Mouse (Mus musculus) brain, embryonic 14.5 days (tissue): Measurements from ENCODE around the gene Dynll1.

Experiments
- CTCF ChIP-seq: fragments of 200-500 bp; IDR thresholded peaks from 2 replicates; pipeline ENCODE4 v1.5.1; 2012; ENCODE audit warnings: inconsistent platforms, mild to moderate bottlenecking, moderate library complexity, borderline replicate concordance; ENCODE audit not compliant: insufficient read depth, insufficient read length; ENCODE audit errors: extremely low read depth
- POLR2A ChIP-seq: fragments of 200-500 bp; IDR thresholded peaks from 2 replicates; pipeline ENCODE4 v1.6.1; 2012; ENCODE audit warnings: mild to moderate bottlenecking, inconsistent platforms, borderline replicate concordance; ENCODE audit not compliant: poor library complexity, insufficient read depth, insufficient read length, severe bottlenecking; ENCODE audit errors: extremely low read depth

DNA sequence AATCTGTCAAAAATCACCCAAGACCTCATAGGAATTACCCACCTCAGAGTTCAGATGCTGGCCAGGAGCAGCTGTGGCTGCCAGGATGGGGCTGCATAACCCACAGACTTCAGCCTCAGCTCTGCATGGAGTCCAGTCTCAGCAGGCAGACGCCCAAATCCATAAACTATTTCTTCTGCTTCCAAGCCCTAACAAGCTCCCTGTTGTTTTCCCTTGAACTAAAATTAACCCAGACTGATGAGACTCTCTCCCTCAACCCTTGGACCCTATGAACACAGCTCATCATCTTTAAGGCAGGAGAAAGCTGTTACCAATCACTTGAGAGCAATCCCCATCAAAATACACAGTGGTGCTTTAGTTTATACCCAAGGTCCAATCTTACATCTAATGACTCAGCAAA lies 45.3 kb downstream of the Dynll1 start:
- no peak for TF ChIP-seq POLR2A
- TF ChIP-seq CTCF = no peak
